Comparison of ENCODE assay signal across 23 mouse cellular contexts in genomic region chr4:109568959-109569358, GRCm38 (mm10). TPM values are rescaled to one million over a fixed set of nuclear protein-coding genes. Genes with fewer than 3 reads are reported as not detected.
DNase-seq lines count a peak whose midpoint lies in the region; ATAC-seq and TF ChIP-seq lines count a peak whose summit lies in the region.
"Had no signal": no experiment of that assay in that cellular context is flagged by ENCODE, and none has a peak within 500 bp of the region (broad histone marks: within the 10 kb centered on the region; RNA-seq: fewer than 3 reads in every experiment).

No protein-coding gene starts in this region.

- WGBS in forebrain, postnatal 0 days = 63% methylated on average over 10 of the region's 10 CpGs
- 64% methylated on average over 10 of the region's 10 CpGs for WGBS in forebrain, embryonic 16.5 days
- WGBS in embryonic facial prominence, embryonic 15.5 days = 61% methylated on average over 10 of the region's 10 CpGs
- 31% methylated on average over 10 of the region's 10 CpGs for WGBS in hindbrain, postnatal 0 days
- WGBS in neural tube, embryonic 14.5 days = 31% methylated on average over 10 of the region's 10 CpGs

- H3K27me3 ChIP-seq in forebrain, postnatal 0 days (ENCODE audit: insufficient read depth, low read length) = no peaks in the 10 kb centered on the region
- no peaks in the 10 kb centered on the region for H3K27me3 ChIP-seq in forebrain, embryonic 16.5 days (replicated peaks; ENCODE audit: control insufficient read depth, insufficient read depth, low read length)
- H3K27me3 ChIP-seq in embryonic facial prominence, embryonic 15.5 days = no peaks in the 10 kb centered on the region
- no peaks in the 10 kb centered on the region for H3K27me3 ChIP-seq in hindbrain, postnatal 0 days (ENCODE audit: insufficient read depth, low read length)
- H3K27me3 ChIP-seq in neural tube, embryonic 14.5 days (ENCODE audit: control insufficient read depth, insufficient read depth, low read length) = no peaks in the 10 kb centered on the region

- DNase-seq in forebrain, postnatal 0 days = peak; percentile 3
- peak; percentile 48 for DNase-seq in hindbrain, postnatal 0 days (ENCODE audit: low spot score)
- DNase-seq in adrenal gland, postnatal 10 days = no peak
- DNase-seq in retina, embryonic 14.5 days (ENCODE audit: low spot score) = no peak
- no peak for DNase-seq in thymus, adult 18-20 months
- DNase-seq: adrenal gland, postnatal 14 days; heart, postnatal 14 days; kidney, postnatal 14 days; lung, embryonic 14.5 days; thymus, postnatal 14 days had no signal

- no peak for TF ChIP-seq CTCF in forebrain, postnatal 0 days (IDR thresholded peaks at IDR 0.05; ENCODE audit: low read depth)
- TF ChIP-seq CTCF in hindbrain, postnatal 0 days (IDR thresholded peaks at IDR 0.05; ENCODE audit: low read depth) = 0 out of 2 replicates have a peak, but pooled peaks have one; percentile 1

- H3K4me3 ChIP-seq in forebrain, postnatal 0 days (ENCODE audit: low read depth, low read length) = no peak overlapping the region
- H3K4me3 ChIP-seq in forebrain, embryonic 16.5 days (replicated peaks; ENCODE audit: low read length) = no peak overlapping the region
- H3K4me3 ChIP-seq in embryonic facial prominence, embryonic 15.5 days (replicated peaks) = peak overlapping the region; percentile 6; the same call in 1 of the 2 replicates
- peak overlapping the region; percentile 32 for H3K4me3 ChIP-seq in hindbrain, postnatal 0 days (ENCODE audit: low read length)
- peak overlapping the region; percentile 28 for H3K4me3 ChIP-seq in neural tube, embryonic 14.5 days (ENCODE audit: low read depth, low read length)
- H3K4me3 ChIP-seq: heart, embryonic 10.5 days had no signal

- no peak overlapping the region for H3K9ac ChIP-seq in forebrain, postnatal 0 days
- H3K9ac ChIP-seq in forebrain, embryonic 16.5 days (replicated peaks; ENCODE audit: low read depth, low read length) = no peak overlapping the region
- H3K9ac ChIP-seq in embryonic facial prominence, embryonic 15.5 days = no peak overlapping the region
- peak overlapping the region; percentile 41; the same call in 1 of the 2 replicates for H3K9ac ChIP-seq in hindbrain, postnatal 0 days (replicated peaks; ENCODE audit: low read length)
- peak overlapping the region; percentile 1; the same call in 1 of the 2 replicates for H3K9ac ChIP-seq in neural tube, embryonic 14.5 days (replicated peaks; ENCODE audit: low read depth, low read length)
- H3K9ac ChIP-seq: lung, embryonic 14.5 days had no signal

- no peaks in the 10 kb centered on the region for H3K36me3 ChIP-seq in forebrain, postnatal 0 days (ENCODE audit: insufficient read depth)
- H3K36me3 ChIP-seq in forebrain, embryonic 16.5 days (ENCODE audit: control insufficient read depth, insufficient read depth) = no peaks in the 10 kb centered on the region
- no peaks in the 10 kb centered on the region for H3K36me3 ChIP-seq in embryonic facial prominence, embryonic 15.5 days
- no peaks in the 10 kb centered on the region for H3K36me3 ChIP-seq in hindbrain, postnatal 0 days (ENCODE audit: insufficient read depth, low read length)
- no peaks in the 10 kb centered on the region for H3K36me3 ChIP-seq in neural tube, embryonic 14.5 days (ENCODE audit: control insufficient read depth, insufficient read depth, low read length)
- H3K36me3 ChIP-seq: heart, embryonic 10.5 days had no signal

- peak; percentile 71 for ATAC-seq in forebrain, postnatal 0 days
- no peak for ATAC-seq in forebrain, embryonic 16.5 days
- no peak for ATAC-seq in embryonic facial prominence, embryonic 15.5 days (ENCODE audit: insufficient number of reproducible peaks, low FRiP score, low TSS enrichment, low read depth)
- peak; percentile 90 for ATAC-seq in hindbrain, postnatal 0 days
- ATAC-seq in neural tube, embryonic 14.5 days (ENCODE audit: low read depth) = peak; percentile 95
- ATAC-seq: intestine, postnatal 0 days had no signal

- H3K27ac ChIP-seq in forebrain, postnatal 0 days (ENCODE audit: low read depth, low read length) = no peak overlapping the region
- no peak overlapping the region for H3K27ac ChIP-seq in forebrain, embryonic 16.5 days (ENCODE audit: low read length)
- no peak overlapping the region for H3K27ac ChIP-seq in embryonic facial prominence, embryonic 15.5 days (replicated peaks)
- H3K27ac ChIP-seq in hindbrain, postnatal 0 days = peak overlapping the region; percentile 68
- H3K27ac ChIP-seq in neural tube, embryonic 14.5 days (ENCODE audit: low read depth, low read length) = no peak overlapping the region
- H3K27ac ChIP-seq: heart, embryonic 10.5 days had no signal

- no peaks in the 10 kb centered on the region for H3K4me1 ChIP-seq in forebrain, postnatal 0 days (ENCODE audit: insufficient read depth)
- H3K4me1 ChIP-seq in forebrain, embryonic 16.5 days (replicated peaks; ENCODE audit: control insufficient read depth, insufficient read depth, low read length) = no peaks in the 10 kb centered on the region
- H3K4me1 ChIP-seq in embryonic facial prominence, embryonic 15.5 days = peaks cover 11% of the 10 kb centered on the region; the same call in 1 of the 2 replicates
- no peaks in the 10 kb centered on the region for H3K4me1 ChIP-seq in hindbrain, postnatal 0 days (ENCODE audit: insufficient read depth, low read length)
- no peaks in the 10 kb centered on the region for H3K4me1 ChIP-seq in neural tube, embryonic 14.5 days (ENCODE audit: control insufficient read depth, insufficient read depth, low read length)
- H3K4me1 ChIP-seq: heart, embryonic 10.5 days had no signal

- H3K4me2 ChIP-seq in forebrain, postnatal 0 days (ENCODE audit: low read depth) = peak overlapping the region; percentile 10; the same call in 1 of the 2 replicates
- no peak overlapping the region for H3K4me2 ChIP-seq in forebrain, embryonic 16.5 days (ENCODE audit: low read length)
- H3K4me2 ChIP-seq in embryonic facial prominence, embryonic 15.5 days (replicated peaks) = peak overlapping the region; percentile 28
- H3K4me2 ChIP-seq in hindbrain, postnatal 0 days (ENCODE audit: low read depth, low read length) = peak overlapping the region; percentile 57
- peak overlapping the region; percentile 41 for H3K4me2 ChIP-seq in neural tube, embryonic 14.5 days (ENCODE audit: low read depth, low read length)
- H3K4me2 ChIP-seq: lung, embryonic 14.5 days had no signal

- H3K9me3 ChIP-seq in forebrain, postnatal 0 days (ENCODE audit: low read length) = no peaks in the 10 kb centered on the region
- no peaks in the 10 kb centered on the region for H3K9me3 ChIP-seq in forebrain, embryonic 16.5 days (ENCODE audit: control insufficient read depth, low read length)
- no peaks in the 10 kb centered on the region for H3K9me3 ChIP-seq in embryonic facial prominence, embryonic 15.5 days (replicated peaks)
- no peaks in the 10 kb centered on the region for H3K9me3 ChIP-seq in hindbrain, postnatal 0 days (ENCODE audit: low read length)
- H3K9me3 ChIP-seq in neural tube, embryonic 14.5 days (ENCODE audit: control insufficient read depth, low read length) = no peaks in the 10 kb centered on the region
- H3K9me3 ChIP-seq: heart, embryonic 10.5 days had no signal

RNA-seq across cellular contexts. Expression of gene 4930522H14Rik, which starts 37.9 kb away (rescaled TPM):
- 0.29 TPM in 1 of 2 replicates, not detected in the other for total RNA-seq in forebrain, postnatal 0 days (2014; rRNA removed)
- polyA plus RNA-seq in forebrain, postnatal 0 days (2015; fragmentation: Nextera tagmentation; extraction: Ambion mirVana) = not detected in 2 replicates
- polyA plus RNA-seq in forebrain, embryonic 16.5 days (2015; fragmentation: Nextera tagmentation; extraction: Ambion mirVana) = not detected in 2 replicates
- polyA plus RNA-seq in embryonic facial prominence, embryonic 15.5 days (2015; fragmentation: Nextera tagmentation; extraction: Ambion mirVana) = not detected in 2 replicates
- total RNA-seq in hindbrain, postnatal 0 days (2014; rRNA removed) = not detected in 2 replicates
- polyA plus RNA-seq in hindbrain, postnatal 0 days (2015; fragmentation: Nextera tagmentation; extraction: Ambion mirVana) = not detected in 2 replicates
- polyA plus RNA-seq in neural tube, embryonic 14.5 days (2014; fragmentation: Nextera tagmentation; extraction: Ambion mirVana) = not detected in 2 replicates
- not detected for total RNA-seq in adrenal gland, postnatal 10 days (2021)
- total RNA-seq: adrenal gland, postnatal 14 days; ES-E14; gastrocnemius, adult 8-10 months; heart, postnatal 14 days; layer of hippocampus, postnatal 10 days; left cerebral cortex, postnatal 14 days; liver, adult 2 months; megakaryocyte progenitor cell, adult 5-6 weeks had no signal
- polyA plus RNA-seq: heart, embryonic 10.5 days; intestine, postnatal 0 days; liver, adult 2 months; lung, embryonic 14.5 days; small intestine, adult 2 months; stomach, embryonic 16.5 days had no signal

Comparison
In these comparisons a context has a peak if more than half of its experiments do, and no peak if none do; other contexts are left out.
1. ATAC-seq: peak in forebrain, postnatal 0 days (single experiment), hindbrain, postnatal 0 days (single experiment) and neural tube, embryonic 14.5 days (single experiment); none in forebrain, embryonic 16.5 days (single experiment) and embryonic facial prominence, embryonic 15.5 days (single experiment).
2. DNase-seq: peak in forebrain, postnatal 0 days (single experiment) and hindbrain, postnatal 0 days (single experiment); none in adrenal gland, postnatal 10 days (single experiment), retina, embryonic 14.5 days (single experiment) and thymus, adult 18-20 months (0 of 2).
3. H3K4me3 ChIP-seq: peak in embryonic facial prominence, embryonic 15.5 days (single experiment), hindbrain, postnatal 0 days (single experiment) and neural tube, embryonic 14.5 days (single experiment); none in forebrain, postnatal 0 days (single experiment) and forebrain, embryonic 16.5 days (single experiment).
4. H3K9ac ChIP-seq: peak in hindbrain, postnatal 0 days (single experiment) and neural tube, embryonic 14.5 days (single experiment); none in forebrain, postnatal 0 days (single experiment), forebrain, embryonic 16.5 days (single experiment) and embryonic facial prominence, embryonic 15.5 days (single experiment).